Mouse (Mus musculus) erythroblast, embryonic 14.5 days (primary cell): ENCODE data around the gene Klhdc4.

Experiments used
- GATA1 ChIP-seq: IDR thresholded peaks from 2 replicates; pipeline ENCODE4 v1.6.1; 2012; ENCODE audit warnings: low read length, inconsistent platforms, mixed read lengths
- TAL1 ChIP-seq: IDR thresholded peaks from 3 replicates; pipeline ENCODE4 v1.6.1; 2012; ENCODE audit warnings: low read length, inconsistent platforms, mixed read lengths

GRCm38 (mm10) chr8:121841242-121841641 lies 11.9 kb upstream of the Klhdc4 start:
- TF ChIP-seq GATA1, result no peak
- no peak for TF ChIP-seq TAL1
